Mouse (Mus musculus) neural tube, embryonic 14.5 days (tissue): ENCODE data around the gene Arpc5l. TPM values are rescaled to one million over a fixed set of nuclear protein-coding genes. Genes with fewer than 3 reads are reported as not detected.

ENCODE experiments used
- ATAC-seq: fragments of 200-750 bp; cut with Nextera tagmentation; 2 replicates; pipeline ENCODE4 v1.8.0; 2017; ENCODE audit warnings: low read depth, mild to moderate bottlenecking, moderate TSS enrichment, moderate library complexity
- H3K27ac ChIP-seq: fragments of 300-500 bp; sonication (generic); 2 replicates; pipeline ENCODE4 v1.5.1; 2014; ENCODE audit warnings: low read depth, mild to moderate bottlenecking, control low read depth, low read length, moderate library complexity, mixed read lengths
- H3K27me3 ChIP-seq: fragments of 300-500 bp; sonication (generic); 2 replicates; pipeline ENCODE4 v1.6.1; 2014; ENCODE audit warnings: low read length; ENCODE audit not compliant: control insufficient read depth, insufficient read depth
- H3K36me3 ChIP-seq: fragments of 300-500 bp; sonication (generic); 2 replicates; pipeline ENCODE4 v1.6.1; 2014; ENCODE audit warnings: low read length, mixed read lengths; ENCODE audit not compliant: control insufficient read depth, insufficient read depth
- H3K4me1 ChIP-seq: fragments of 300-500 bp; sonication (generic); 2 replicates; pipeline ENCODE4 v1.6.1; 2014; ENCODE audit warnings: low read length; ENCODE audit not compliant: control insufficient read depth, insufficient read depth
- H3K4me2 ChIP-seq: fragments of 300-500 bp; sonication (generic); 2 replicates; pipeline ENCODE4 v1.6.1; 2014; ENCODE audit warnings: mild to moderate bottlenecking, low read depth, low read length, control low read depth
- H3K4me3 ChIP-seq: fragments of 300-500 bp; sonication (generic); 2 replicates; pipeline ENCODE4 v1.5.1; 2014; ENCODE audit warnings: low read depth, low read length, control low read depth, mixed read lengths
- H3K9ac ChIP-seq: fragments of 300-500 bp; sonication (generic); replicated peaks from 2 replicates; pipeline ENCODE4 v1.6.1; 2014; ENCODE audit warnings: low read depth, mild to moderate bottlenecking, control low read depth, low read length, mixed read lengths
- H3K9me3 ChIP-seq: fragments of 300-500 bp; sonication (generic); 2 replicates; pipeline ENCODE4 v1.6.1; 2016; ENCODE audit warnings: low read length; ENCODE audit not compliant: control insufficient read depth
- WGBS: fragments of 180-500 bp; shearing (Covaris S2); extraction: QIAGEN DNeasy Blood & Tissue Kit; methylation state at CpG from one replicate; pipeline ENCODE4 v1.1.7; 2014; 5-methylcytosine and 5-hydroxymethylcytosine counted together
- polyA plus RNA-seq: library from polyadenylated mRNA; unstranded; fragments of >200 nt; fragmentation: Nextera tagmentation; extraction: Ambion mirVana; gene quantifications from 2 replicates; pipeline ENCODE4 v1.2.1, GENCODE M21; 2014

Gene Arpc5l
- polyA plus RNA-seq, 1 experiment from 2014 or later, result 145 TPM

- 46% methylated on average over 4 of the region's 4 CpGs for WGBS
- no peak overlapping the region for H3K9ac ChIP-seq
- ATAC-seq, result no peak
- H3K9me3 ChIP-seq, result no peaks in the 10 kb centered on the region
- H3K4me1 ChIP-seq, result no peaks in the 10 kb centered on the region
- no peak overlapping the region for H3K4me2 ChIP-seq
- H3K4me3 ChIP-seq, result no peak overlapping the region
- H3K27ac ChIP-seq, result no peak overlapping the region
- H3K36me3 ChIP-seq, result no peaks in the 10 kb centered on the region
- H3K27me3 ChIP-seq, result no peaks in the 10 kb centered on the region
Observed at GRCm38 (mm10) chr2:38992452-38992851, 12.7 kb upstream of the Arpc5l start.

DNA sequence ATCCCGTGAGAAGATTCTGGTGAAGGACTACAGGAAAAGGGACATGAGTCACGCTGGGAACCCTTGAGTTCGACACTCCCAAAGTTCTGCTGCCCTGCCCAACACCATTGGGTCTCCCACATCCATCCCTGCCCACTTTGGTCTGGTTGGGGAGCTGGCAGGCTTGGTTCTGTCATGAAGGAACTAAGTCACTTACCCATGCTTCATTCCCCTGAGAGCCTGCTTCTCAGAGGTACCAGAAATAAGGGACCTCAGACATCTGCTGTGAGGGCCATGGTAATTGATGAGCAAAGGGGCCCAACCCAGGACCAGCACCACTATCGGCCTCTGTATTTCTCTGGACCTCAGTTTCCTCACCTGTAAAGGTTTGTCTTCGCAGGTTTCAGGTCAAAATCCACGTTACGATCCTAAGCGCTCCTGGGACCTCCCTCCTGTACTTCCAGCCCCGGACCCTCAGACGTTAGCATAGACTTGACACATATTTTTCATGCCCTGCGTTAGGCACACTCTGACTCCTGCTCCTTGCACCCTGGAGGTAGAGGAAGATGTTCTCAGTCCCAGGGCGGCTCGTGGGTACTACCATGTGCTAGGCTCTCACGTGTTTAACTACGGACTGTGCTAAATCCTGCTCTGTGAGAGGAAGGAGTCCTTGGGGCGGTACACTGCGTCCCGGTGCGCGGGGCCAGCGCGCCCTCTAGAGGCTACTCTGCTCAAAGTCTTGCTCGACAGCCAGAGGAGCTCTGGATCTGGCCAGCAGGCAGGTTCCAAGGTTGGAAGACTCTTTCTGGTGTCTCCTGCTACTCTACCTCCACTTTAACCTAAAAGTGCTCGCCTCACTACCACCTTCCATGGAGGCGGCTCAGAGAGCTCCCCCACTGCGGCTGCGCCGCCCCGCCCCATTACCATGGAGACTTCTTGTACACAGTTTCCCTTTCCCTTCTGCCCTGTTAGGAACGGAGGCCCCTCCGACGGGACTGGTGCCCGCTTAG, 7.5 kb upstream of the Arpc5l start, which contains the start of gene Wdr38:
Gene Wdr38, plus strand, starts transcription at position 91 of the 989 bp plus-strand sequence.
- peak within 1 kb of the TSS; percentile 29 for H3K4me3 ChIP-seq
- 17% methylated on average over 33 of the region's 33 CpGs for WGBS
- H3K27ac ChIP-seq, result no peak within 1 kb of the TSS
- H3K4me2 ChIP-seq, result peak within 1 kb of the TSS; percentile 43
- H3K9ac ChIP-seq, result peak within 1 kb of the TSS; percentile 16; the same call in 1 of the 2 replicates
- no peaks in the 10 kb centered on the region for H3K27me3 ChIP-seq
- H3K9me3 ChIP-seq, result no peaks in the 10 kb centered on the region
- peaks cover 25% of the 10 kb centered on the region for H3K36me3 ChIP-seq
- ATAC-seq, result peak; percentile 93
- no peaks in the 10 kb centered on the region for H3K4me1 ChIP-seq

- H3K4me1 ChIP-seq, result peaks cover 14% of the 10 kb centered on the region
- 67% methylated on average over 4 of the region's 4 CpGs for WGBS
- no peak overlapping the region for H3K4me2 ChIP-seq
- peaks cover 32% of the 10 kb centered on the region for H3K36me3 ChIP-seq
- ATAC-seq, result no peak
- no peak overlapping the region for H3K27ac ChIP-seq
- H3K9me3 ChIP-seq, result no peaks in the 10 kb centered on the region
- H3K4me3 ChIP-seq, result no peak overlapping the region
- H3K9ac ChIP-seq, result no peak overlapping the region
- no peaks in the 10 kb centered on the region for H3K27me3 ChIP-seq
Observed at GRCm38 (mm10) chr2:38999381-38999780, 5.8 kb upstream of the Arpc5l start.

DNA sequence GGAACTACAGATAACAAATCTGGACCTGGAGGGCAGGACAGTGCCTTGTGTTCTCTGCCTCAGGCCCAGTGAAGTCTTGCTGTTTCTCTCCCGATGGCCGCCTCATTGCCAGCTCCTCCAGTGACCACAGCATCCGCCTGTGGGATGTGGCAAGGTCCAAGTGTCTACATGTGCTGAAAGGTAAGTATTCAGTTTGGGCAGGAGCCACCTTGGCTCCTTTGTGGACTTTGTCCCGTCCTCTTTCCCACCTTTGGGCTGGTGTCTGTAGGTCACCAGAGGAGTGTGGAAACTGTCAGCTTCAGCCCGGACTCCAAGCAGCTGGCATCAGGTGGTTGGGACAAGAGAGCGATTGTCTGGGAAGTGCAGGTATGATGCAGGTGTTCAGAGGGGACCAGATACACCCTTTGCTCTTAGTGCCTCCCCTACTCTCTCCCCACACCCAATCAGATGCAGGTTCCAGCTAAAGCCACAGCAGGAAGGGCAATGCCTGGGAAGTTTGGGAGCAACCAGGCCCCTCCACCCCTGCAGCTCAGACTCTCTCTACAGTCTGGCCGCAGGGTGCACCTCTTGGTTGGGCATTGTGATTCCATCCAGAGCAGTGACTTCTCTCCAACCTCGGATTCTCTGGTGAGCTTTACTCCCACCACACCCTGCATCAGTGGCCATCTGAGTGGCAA, 5.1 kb upstream of the Arpc5l start:
- Histone ChIP-seq H3K4me3 (no peak overlapping the region), H3K4me1 (peaks cover 14% of the 10 kb centered on the region), H3K36me3 (peaks cover 32% of the 10 kb centered on the region), H3K4me2 (no peak overlapping the region), H3K27me3 (no peaks in the 10 kb centered on the region), H3K9ac (no peak overlapping the region), H3K9me3 (no peaks in the 10 kb centered on the region), H3K27ac (no peak overlapping the region)
- WGBS, result 70% methylated on average over 8 of the region's 8 CpGs
- no peak for ATAC-seq

GRCm38 (mm10) chr2:39000587-39000919, 4.6 kb upstream of the Arpc5l start:
- no peak overlapping the region for H3K9ac ChIP-seq
- H3K4me3 ChIP-seq, result no peak overlapping the region
- no peak overlapping the region for H3K4me2 ChIP-seq
- peaks cover 14% of the 10 kb centered on the region for H3K4me1 ChIP-seq
- no peak for ATAC-seq
- H3K27me3 ChIP-seq, result no peaks in the 10 kb centered on the region
- peaks cover 32% of the 10 kb centered on the region for H3K36me3 ChIP-seq
- WGBS, result 88% methylated on average over 4 of the region's 4 CpGs
- H3K27ac ChIP-seq, result no peak overlapping the region
- no peaks in the 10 kb centered on the region for H3K9me3 ChIP-seq

- 85% methylated on average over 3 of the region's 3 CpGs for WGBS
- Histone ChIP-seq H3K4me2 (no peak overlapping the region), H3K27ac (no peak overlapping the region), H3K4me3 (no peak overlapping the region), H3K4me1 (peaks cover 22% of the 10 kb centered on the region), H3K9ac (no peak overlapping the region), H3K9me3 (no peaks in the 10 kb centered on the region), H3K27me3 (no peaks in the 10 kb centered on the region), H3K36me3 (peaks cover 32% of the 10 kb centered on the region)
- no peak for ATAC-seq
Observed at GRCm38 (mm10) chr2:39001866-39002265, 3.3 kb upstream of the Arpc5l start.

DNA sequence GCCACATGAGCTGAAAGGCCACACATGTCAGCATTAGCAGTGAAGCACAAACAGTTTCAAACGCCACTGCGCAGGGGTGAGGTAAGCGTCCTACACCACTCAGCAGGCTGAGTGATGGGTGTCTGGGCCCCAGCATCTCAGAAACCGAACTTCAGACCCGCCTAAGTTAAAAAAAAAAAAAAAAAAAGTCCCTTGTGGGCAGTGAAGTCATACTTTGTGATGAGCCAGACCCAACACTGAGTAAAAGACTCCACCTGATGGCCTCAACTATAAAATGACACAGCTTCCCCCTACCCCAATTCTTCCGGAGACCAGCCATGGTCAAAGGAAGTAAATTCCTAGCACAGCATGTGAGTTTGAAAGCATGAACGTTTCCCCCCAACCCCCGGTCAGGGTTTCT, 2.0 kb upstream of the Arpc5l start:
- no peak overlapping the region for H3K9ac ChIP-seq
- ATAC-seq, result no peak
- H3K4me2 ChIP-seq, result peak overlapping the region; percentile 92
- no peaks in the 10 kb centered on the region for H3K9me3 ChIP-seq
- WGBS, result 52% methylated on average over 8 of the region's 8 CpGs
- H3K27me3 ChIP-seq, result no peaks in the 10 kb centered on the region
- no peak overlapping the region for H3K27ac ChIP-seq
- H3K4me3 ChIP-seq, result no peak overlapping the region; the same call in 1 of the 2 replicates
- peaks cover 26% of the 10 kb centered on the region for H3K4me1 ChIP-seq
- peaks cover 32% of the 10 kb centered on the region for H3K36me3 ChIP-seq

GRCm38 (mm10) chr2:39003512-39003911, 1.6 kb upstream of the Arpc5l start:
- peak overlapping the region; percentile 48 for H3K4me3 ChIP-seq
- peak overlapping the region; percentile 80 for H3K9ac ChIP-seq
- peaks cover 26% of the 10 kb centered on the region for H3K4me1 ChIP-seq
- no peaks in the 10 kb centered on the region for H3K27me3 ChIP-seq
- ATAC-seq, result no peak
- H3K4me2 ChIP-seq, result peak overlapping the region; percentile 92
- 75% methylated on average over 5 of the region's 5 CpGs for whole genome bisulfite sequencing
- H3K27ac ChIP-seq, result no peak overlapping the region
- H3K9me3 ChIP-seq, result no peaks in the 10 kb centered on the region
- peaks cover 32% of the 10 kb centered on the region for H3K36me3 ChIP-seq

DNA sequence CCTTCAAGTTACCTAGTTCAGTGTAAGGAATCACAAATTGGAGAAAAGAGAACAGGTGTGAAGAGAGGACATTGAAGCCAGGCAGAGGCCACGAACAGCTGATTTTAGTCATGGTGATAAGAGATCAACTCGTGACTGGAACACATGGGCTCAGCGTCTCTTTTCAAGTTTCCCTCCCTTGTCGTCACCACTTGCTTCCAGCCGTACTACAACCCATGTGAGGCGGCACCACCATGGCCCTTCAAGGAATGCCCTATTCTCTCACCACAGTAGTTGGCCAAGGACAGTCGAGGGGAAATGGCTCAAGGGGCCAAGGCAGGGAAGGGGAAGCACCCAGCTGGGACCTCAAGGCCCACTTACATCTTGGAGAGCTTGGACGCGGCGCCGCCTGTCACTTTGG, 776 bp upstream of the Arpc5l start:
- 0 out of 2 replicates have a peak, but pooled peaks have one; percentile 0 for ATAC-seq
- Histone ChIP-seq H3K9me3 (no peaks in the 10 kb centered on the region), H3K4me1 (peaks cover 34% of the 10 kb centered on the region), H3K27ac (peak overlapping the region; percentile 87), H3K27me3 (no peaks in the 10 kb centered on the region), H3K36me3 (peaks cover 30% of the 10 kb centered on the region), H3K4me2 (peak overlapping the region; percentile 92), H3K4me3 (peak overlapping the region; percentile 48), H3K9ac (peak overlapping the region; percentile 80)
- 0% methylated on average over 11 of the region's 11 CpGs for WGBS
